Comparison of ENCODE assay signal across 26 mouse cellular contexts in genomic region chr13:37101755-37102154, GRCm38 (mm10). TPM values are rescaled to one million over a fixed set of nuclear protein-coding genes. Genes with fewer than 3 reads are reported as not detected.
DNase-seq lines count a peak whose midpoint lies in the region; ATAC-seq and TF ChIP-seq lines count a peak whose summit lies in the region.
"Had no signal": no experiment of that assay in that cellular context is flagged by ENCODE, and none has a peak within 500 bp of the region (broad histone marks: within the 10 kb centered on the region; RNA-seq: fewer than 3 reads in every experiment).

No protein-coding gene starts in this region.

- H3K4me1 ChIP-seq in hindbrain, embryonic 16.5 days (ENCODE audit: control insufficient read depth, insufficient read depth, low read depth, low read length), result peaks cover 4% of the 10 kb centered on the region
- no peaks in the 10 kb centered on the region for H3K4me1 ChIP-seq in hindbrain, embryonic 11.5 days (replicated peaks; ENCODE audit: control insufficient read depth, insufficient read depth, low read length)
- no peaks in the 10 kb centered on the region for H3K4me1 ChIP-seq in lung, postnatal 0 days (ENCODE audit: insufficient read depth, low read depth, low read length)
- 0 out of 2 replicates have a peak, but pooled peaks cover 5% of the 10 kb centered on the region for H3K4me1 ChIP-seq in midbrain, postnatal 0 days (ENCODE audit: insufficient read depth, low read length)
- H3K4me1 ChIP-seq in midbrain, embryonic 11.5 days (ENCODE audit: control insufficient read depth, insufficient read depth, low read length), result no peaks in the 10 kb centered on the region

- no peak overlapping the region for H3K9ac ChIP-seq in hindbrain, embryonic 16.5 days (ENCODE audit: low read depth, low read length)
- no peak overlapping the region for H3K9ac ChIP-seq in hindbrain, embryonic 11.5 days (ENCODE audit: low read depth, low read length)
- H3K9ac ChIP-seq in lung, postnatal 0 days (replicated peaks; ENCODE audit: low read depth), result no peak overlapping the region
- H3K9ac ChIP-seq in midbrain, postnatal 0 days (replicated peaks; ENCODE audit: low read length, poor library complexity, severe bottlenecking), result no peak overlapping the region
- no peak overlapping the region for H3K9ac ChIP-seq in midbrain, embryonic 11.5 days (ENCODE audit: low read length)
- H3K9ac ChIP-seq: embryonic facial prominence, embryonic 13.5 days; embryonic facial prominence, embryonic 15.5 days; forebrain, embryonic 12.5 days had no signal

- H3K27ac ChIP-seq in hindbrain, embryonic 16.5 days (ENCODE audit: low read depth, low read length), result no peak overlapping the region
- H3K27ac ChIP-seq in hindbrain, embryonic 11.5 days (ENCODE audit: low read depth, low read length), result no peak overlapping the region
- H3K27ac ChIP-seq in lung, postnatal 0 days (ENCODE audit: low read length), result no peak overlapping the region
- H3K27ac ChIP-seq in midbrain, postnatal 0 days (ENCODE audit: low read depth, low read length), result no peak overlapping the region
- no peak overlapping the region for H3K27ac ChIP-seq in midbrain, embryonic 11.5 days (ENCODE audit: low read depth, low read length)
- H3K27ac ChIP-seq: embryonic facial prominence, embryonic 13.5 days; embryonic facial prominence, embryonic 15.5 days; forebrain, embryonic 10.5 days; forebrain, embryonic 12.5 days had no signal

- H3K27me3 ChIP-seq in hindbrain, embryonic 16.5 days (replicated peaks; ENCODE audit: control insufficient read depth, insufficient read depth, low read length), result no peaks in the 10 kb centered on the region
- no peaks in the 10 kb centered on the region for H3K27me3 ChIP-seq in hindbrain, embryonic 11.5 days (ENCODE audit: control insufficient read depth, insufficient read depth, low read length)
- no peaks in the 10 kb centered on the region for H3K27me3 ChIP-seq in lung, postnatal 0 days (replicated peaks; ENCODE audit: insufficient read depth, low read length)
- no peaks in the 10 kb centered on the region for H3K27me3 ChIP-seq in midbrain, postnatal 0 days (ENCODE audit: insufficient read depth, low read length)
- H3K27me3 ChIP-seq in midbrain, embryonic 11.5 days (ENCODE audit: control insufficient read depth, insufficient read depth, low read length), result no peaks in the 10 kb centered on the region
- H3K27me3 ChIP-seq: embryonic facial prominence, embryonic 13.5 days; embryonic facial prominence, embryonic 15.5 days; forebrain, embryonic 12.5 days had no signal

- TF ChIP-seq EP300 in lung, postnatal 0 days (IDR thresholded peaks at IDR 0.05), result no peak

- no peak for DNase-seq in hindbrain, embryonic 11.5 days (ENCODE audit: low spot score)
- peak; percentile 79 for DNase-seq in left cerebral cortex, postnatal 4 days
- DNase-seq in left cerebral cortex, adult 8-10 months (ENCODE audit: low spot score in 2 of 2), result no peak
- peak; percentile 7 for DNase-seq in lung, postnatal 0 days (ENCODE audit: low spot score)
- no peak for DNase-seq in lung, postnatal 36 days
- DNase-seq in midbrain, postnatal 0 days (ENCODE audit: low spot score), result peak; percentile 72
- no peak for DNase-seq in midbrain, embryonic 11.5 days (ENCODE audit: low spot score, missing footprints)
- DNase-seq: adrenal gland, adult 2 months; adrenal gland, postnatal 10 days; adrenal gland, postnatal 25 days; cerebellum, adult 11 months; cerebellum, adult 18-20 months; cerebellum, adult 8-10 months; cerebellum, adult 9-11 months; cerebellum, postnatal 25 days; embryo, embryonic 11 days had no signal

- H3K9me3 ChIP-seq in hindbrain, embryonic 16.5 days (ENCODE audit: control insufficient read depth, low read length), result peaks cover 3% of the 10 kb centered on the region
- H3K9me3 ChIP-seq in hindbrain, embryonic 11.5 days (ENCODE audit: control insufficient read depth, low read length), result no peaks in the 10 kb centered on the region
- H3K9me3 ChIP-seq in lung, postnatal 0 days (ENCODE audit: low read length), result no peaks in the 10 kb centered on the region
- H3K9me3 ChIP-seq in midbrain, postnatal 0 days (ENCODE audit: low read length), result no peaks in the 10 kb centered on the region
- no peaks in the 10 kb centered on the region for H3K9me3 ChIP-seq in midbrain, embryonic 11.5 days (ENCODE audit: control insufficient read depth, low read length)
- H3K9me3 ChIP-seq: embryonic facial prominence, embryonic 13.5 days; embryonic facial prominence, embryonic 15.5 days; forebrain, embryonic 10.5 days; forebrain, embryonic 12.5 days had no signal

- H3K4me3 ChIP-seq in hindbrain, embryonic 16.5 days (ENCODE audit: low read length), result no peak overlapping the region
- H3K4me3 ChIP-seq in hindbrain, embryonic 11.5 days (ENCODE audit: low read depth, low read length), result no peak overlapping the region
- no peak overlapping the region for H3K4me3 ChIP-seq in lung, postnatal 0 days (ENCODE audit: low read depth, low read length)
- H3K4me3 ChIP-seq in midbrain, postnatal 0 days (ENCODE audit: low read depth, low read length), result no peak overlapping the region
- H3K4me3 ChIP-seq in midbrain, embryonic 11.5 days (ENCODE audit: low read depth, low read length), result no peak overlapping the region
- H3K4me3 ChIP-seq: embryonic facial prominence, embryonic 13.5 days; embryonic facial prominence, embryonic 15.5 days; erythroblast, embryonic 14.5 days; forebrain, embryonic 10.5 days; forebrain, embryonic 12.5 days had no signal

- TF ChIP-seq CTCF in lung, postnatal 0 days (IDR thresholded peaks at IDR 0.05), result 0 out of 2 replicates have a peak, but pooled peaks have one; percentile 18
- TF ChIP-seq CTCF in midbrain, postnatal 0 days (IDR thresholded peaks at IDR 0.05), result 0 out of 2 replicates have a peak, but pooled peaks have one; percentile 3

- ATAC-seq in hindbrain, embryonic 16.5 days, result peak; percentile 29; the same call in 1 of the 2 replicates
- no peak for ATAC-seq in hindbrain, embryonic 11.5 days (ENCODE audit: low FRiP score)
- peak; percentile 11; the same call in 1 of the 2 replicates for ATAC-seq in lung, postnatal 0 days
- no peak for ATAC-seq in midbrain, postnatal 0 days (ENCODE audit: low FRiP score)
- no peak for ATAC-seq in midbrain, embryonic 11.5 days (ENCODE audit: low FRiP score)
- ATAC-seq: forebrain, embryonic 14.5 days; forebrain, embryonic 16.5 days had no signal

- 77% methylated on average over 4 of the region's 4 CpGs for WGBS in hindbrain, embryonic 16.5 days
- WGBS in hindbrain, embryonic 11.5 days, result 89% methylated on average over 4 of the region's 4 CpGs
- 71% methylated on average over 4 of the region's 4 CpGs for WGBS in lung, postnatal 0 days
- WGBS in midbrain, postnatal 0 days, result 87% methylated on average over 4 of the region's 4 CpGs
- 86% methylated on average over 4 of the region's 4 CpGs for whole genome bisulfite sequencing in midbrain, embryonic 11.5 days

- no peak overlapping the region for H3K4me2 ChIP-seq in hindbrain, embryonic 16.5 days (ENCODE audit: low read length)
- H3K4me2 ChIP-seq in hindbrain, embryonic 11.5 days (replicated peaks; ENCODE audit: low read depth, low read length), result no peak overlapping the region
- no peak overlapping the region for H3K4me2 ChIP-seq in lung, postnatal 0 days (replicated peaks; ENCODE audit: low read depth, low read length)
- no peak overlapping the region for H3K4me2 ChIP-seq in midbrain, postnatal 0 days (ENCODE audit: low read depth, low read length, poor library complexity, severe bottlenecking)
- no peak overlapping the region for H3K4me2 ChIP-seq in midbrain, embryonic 11.5 days
- H3K4me2 ChIP-seq: embryonic facial prominence, embryonic 13.5 days; embryonic facial prominence, embryonic 15.5 days; forebrain, embryonic 12.5 days had no signal

- intact Hi-C loops in left cerebral cortex, postnatal 4 days (cut with DNase I), result no loop called here

- no peaks in the 10 kb centered on the region for H3K36me3 ChIP-seq in hindbrain, embryonic 16.5 days (ENCODE audit: control insufficient read depth, insufficient read depth, low read length)
- H3K36me3 ChIP-seq in hindbrain, embryonic 11.5 days (ENCODE audit: control insufficient read depth, insufficient read depth, low read length), result no peaks in the 10 kb centered on the region
- no peaks in the 10 kb centered on the region for H3K36me3 ChIP-seq in lung, postnatal 0 days (ENCODE audit: insufficient read depth, low read length)
- H3K36me3 ChIP-seq in midbrain, postnatal 0 days (ENCODE audit: insufficient read depth, low read length), result no peaks in the 10 kb centered on the region
- no peaks in the 10 kb centered on the region for H3K36me3 ChIP-seq in midbrain, embryonic 11.5 days (ENCODE audit: control insufficient read depth, insufficient read depth, low read length)
- H3K36me3 ChIP-seq: embryonic facial prominence, embryonic 13.5 days; embryonic facial prominence, embryonic 15.5 days; forebrain, embryonic 10.5 days; forebrain, embryonic 12.5 days had no signal

RNA-seq across cellular contexts. Expression of gene F13a1, which starts 51.7 kb away (rescaled TPM):
- polyA plus RNA-seq in hindbrain, embryonic 16.5 days (2015; fragmentation: Nextera tagmentation; extraction: Ambion mirVana), result 13.9 and 22.0 TPM in 2 replicates
- polyA plus RNA-seq in hindbrain, embryonic 11.5 days (2014; fragmentation: Nextera tagmentation; extraction: Ambion mirVana), result 12.8 and 14.3 TPM in 2 replicates
- total RNA-seq in left cerebral cortex, postnatal 4 days (2021), result 1 to 10 TPM; 4.7 to 5.3 TPM
- 1 to 10 TPM; 2.1 to 3.5 (median 2.8) TPM for total RNA-seq in left cerebral cortex, adult 8-10 months (2022)
- 6.6 and 8.6 TPM in 2 replicates for polyA plus RNA-seq in lung, postnatal 0 days (2015; fragmentation: Nextera tagmentation; extraction: Ambion mirVana)
- 12.4 and 17.3 TPM in 2 replicates for total RNA-seq in midbrain, postnatal 0 days (2014; rRNA removed)
- polyA plus RNA-seq in midbrain, postnatal 0 days (2015; fragmentation: Nextera tagmentation; extraction: Ambion mirVana), result 11.3 and 11.5 TPM in 2 replicates
- polyA plus RNA-seq in midbrain, embryonic 11.5 days (2014; fragmentation: Nextera tagmentation; extraction: Ambion mirVana), result 13.5 and 15.7 TPM in 2 replicates
- total RNA-seq: ES-E14, MEL had no signal

Comparison
In these comparisons a context has a peak if more than half of its experiments do, and no peak if none do; other contexts are left out.
1. ATAC-seq: peak in hindbrain, embryonic 16.5 days (single experiment) and lung, postnatal 0 days (single experiment); none in hindbrain, embryonic 11.5 days (single experiment), midbrain, postnatal 0 days (single experiment) and midbrain, embryonic 11.5 days (single experiment).
2. DNase-seq: peak in left cerebral cortex, postnatal 4 days (single experiment), lung, postnatal 0 days (single experiment) and midbrain, postnatal 0 days (single experiment); none in hindbrain, embryonic 11.5 days (single experiment), left cerebral cortex, adult 8-10 months (0 of 2), lung, postnatal 36 days (single experiment) and midbrain, embryonic 11.5 days (single experiment).